Mouse (Mus musculus): Measurements from ENCODE around the gene Nsf. TPM values are rescaled to one million over a fixed set of nuclear protein-coding genes. Genes with fewer than 3 reads are reported as not detected.
A peak's percentile ranks its signal among the peaks of the same experiment; 100 is the strongest.
"Not testable (repeated sequence)": the region's sequence is repeated elsewhere in the genome, so short reads cannot be mapped to it uniquely, and the experiment has no call there.

The Nsf gene
- 43.4 and 46.3 TPM in 2 replicates for polyA plus RNA-seq (2016; fragmentation: Nextera tagmentation; extraction: Ambion mirVana)

DNA sequence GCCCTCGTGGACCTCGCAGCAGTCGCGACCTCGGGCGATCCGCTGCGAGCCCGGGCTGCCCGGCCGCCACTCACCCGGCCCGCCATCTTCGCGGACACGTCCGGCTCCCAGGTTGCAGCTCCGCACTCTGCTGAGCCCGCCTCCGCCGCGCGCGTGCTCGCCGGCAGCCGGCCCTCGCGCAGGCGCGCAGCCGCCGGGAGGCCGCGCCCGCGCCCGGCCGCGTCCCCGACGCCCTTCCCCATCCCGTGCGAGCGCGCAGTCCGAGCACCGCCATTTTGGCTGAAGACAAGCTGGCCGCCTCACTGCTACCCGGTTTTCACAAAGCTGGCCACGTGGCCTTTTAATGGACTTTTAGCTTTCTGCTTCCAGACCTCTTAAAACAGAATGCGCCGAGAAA lies at the start of gene Nsf:
Gene Nsf (minus strand): TSS at position 161 of the 397 bp plus-strand sequence.
- H3K27me3 ChIP-seq (ENCODE audit: insufficient read depth, poor library complexity, severe bottlenecking) = no peaks in the 10 kb centered on the region
- peak; percentile 90 for DNase-seq (ENCODE audit: low spot score)
- under 1% methylated on average over 53 of the region's 53 CpGs for WGBS
- peak within 1 kb of the TSS; percentile 95 for H3K27ac ChIP-seq
- no peaks in the 10 kb centered on the region for H3K9me3 ChIP-seq
- no peaks in the 10 kb centered on the region for H3K36me3 ChIP-seq
- peaks cover 18% of the 10 kb centered on the region for H3K4me1 ChIP-seq
- H3K4me3 ChIP-seq = peak within 1 kb of the TSS; percentile 89

DNA sequence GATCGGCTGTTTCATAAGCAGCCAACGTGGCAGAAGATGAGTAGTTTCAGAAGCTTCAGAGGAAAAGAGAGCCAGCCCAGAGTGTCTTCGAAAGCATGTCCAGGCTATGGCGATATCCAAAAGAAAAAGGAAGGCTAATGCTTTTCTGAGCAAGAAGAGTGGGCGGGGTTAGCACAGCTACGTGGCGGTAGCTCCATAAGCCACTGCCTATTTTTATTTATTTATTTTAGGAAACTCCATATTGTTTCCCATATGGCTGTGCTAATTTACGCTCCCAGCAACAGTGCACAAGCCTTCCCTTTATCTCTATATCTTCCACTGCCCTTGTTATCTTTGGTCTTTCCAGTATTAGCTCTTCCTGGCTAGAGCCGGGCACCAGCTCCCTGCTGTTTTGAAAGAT lies 49.5 kb upstream of the Nsf start:
- Histone ChIP-seq H3K27me3 (ENCODE audit: insufficient read depth, poor library complexity, severe bottlenecking) (no peaks in the 10 kb centered on the region; the same call in 1 of the 2 replicates), H3K36me3 (no peaks in the 10 kb centered on the region), H3K4me3 (no peak overlapping the region), H3K27ac (no peak overlapping the region), H3K9me3 (no peaks in the 10 kb centered on the region), H3K4me1 (no peaks in the 10 kb centered on the region)
- DNase-seq (ENCODE audit: low spot score) = no peak
- WGBS = 60% methylated on average over 9 of the region's 9 CpGs

DNA sequence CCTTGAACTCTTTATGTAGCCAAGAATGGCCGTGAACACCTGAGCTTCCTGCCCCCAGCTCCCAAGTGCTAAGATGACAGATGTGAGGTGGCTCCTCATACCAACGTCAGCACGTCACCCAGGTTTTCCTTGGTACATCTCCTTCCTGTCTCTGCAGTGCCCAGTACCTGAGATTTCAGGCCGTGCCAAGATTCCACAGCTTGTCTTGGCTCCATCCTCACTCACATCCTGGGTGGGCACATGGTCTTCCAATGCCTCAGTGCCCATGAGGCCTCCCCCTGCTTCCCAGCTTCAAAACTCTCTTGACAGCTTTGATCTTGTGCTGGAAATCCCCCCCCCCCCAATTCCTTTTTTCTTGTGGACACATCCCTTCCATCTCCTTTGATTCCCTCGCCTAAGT lies 48.3 kb upstream of the Nsf start:
- no peak for DNase-seq (ENCODE audit: low spot score)
- 71% methylated on average over 5 of the region's 5 CpGs for WGBS
- H3K27ac ChIP-seq = no peak overlapping the region

GRCm38 (mm10) chr11:104001395-104001955 lies 47.6 kb upstream of the Nsf start:
- no peak overlapping the region for H3K4me3 ChIP-seq
- no peaks in the 10 kb centered on the region for H3K9me3 ChIP-seq
- DNase-seq (ENCODE audit: low spot score) = no peak
- no peak overlapping the region for H3K27ac ChIP-seq
- no peaks in the 10 kb centered on the region for H3K4me1 ChIP-seq
- WGBS = 73% methylated on average over 12 of the region's 12 CpGs
- no peaks in the 10 kb centered on the region; the same call in 1 of the 2 replicates for H3K27me3 ChIP-seq (ENCODE audit: insufficient read depth, poor library complexity, severe bottlenecking)
- H3K36me3 ChIP-seq = no peaks in the 10 kb centered on the region

More for the DNA sequence above, 48.3 kb upstream of the Nsf start:
- H3K36me3 ChIP-seq = no peaks in the 10 kb centered on the region
- H3K27me3 ChIP-seq (ENCODE audit: insufficient read depth, poor library complexity, severe bottlenecking) = no peaks in the 10 kb centered on the region; the same call in 1 of the 2 replicates
- H3K4me3 ChIP-seq = no peak overlapping the region
- no peaks in the 10 kb centered on the region for H3K9me3 ChIP-seq
- no peaks in the 10 kb centered on the region for H3K4me1 ChIP-seq

DNA sequence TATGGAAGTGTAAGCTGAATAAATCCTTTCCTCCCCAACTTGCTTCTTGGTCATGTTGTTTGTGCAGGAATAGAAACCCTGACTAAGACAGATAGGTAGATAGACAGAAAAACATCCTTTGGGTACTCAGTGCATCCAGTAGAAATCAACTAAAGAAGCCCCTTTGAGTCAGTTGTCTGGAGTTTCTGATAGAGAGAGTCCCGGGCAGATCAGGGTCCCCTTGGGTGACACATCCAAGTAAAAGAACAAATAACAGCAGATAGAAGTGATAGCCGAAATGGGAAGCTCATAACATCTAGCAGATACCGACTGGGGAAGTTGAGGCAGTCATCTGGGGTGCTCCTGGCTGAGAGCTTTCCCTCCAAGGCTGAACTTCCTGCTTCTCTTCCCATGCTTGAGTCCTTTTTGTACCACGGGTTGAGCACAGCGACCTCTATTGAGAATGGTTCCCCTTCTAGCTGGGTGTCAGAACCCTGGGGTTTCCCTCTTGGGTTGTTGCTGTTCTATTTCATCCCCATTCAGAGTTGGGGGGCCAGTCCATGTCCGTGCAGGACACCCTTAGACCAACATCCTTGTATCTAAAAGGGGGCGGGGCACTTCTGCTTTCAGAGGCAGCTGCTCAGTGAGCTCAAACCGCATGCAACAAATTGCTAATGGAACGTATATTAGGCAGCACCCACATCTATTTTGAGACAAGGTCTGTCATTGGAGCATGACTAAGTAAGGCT lies 47.0 kb upstream of the Nsf start:
- Histone ChIP-seq H3K4me3 (no peak overlapping the region), H3K9me3 (no peaks in the 10 kb centered on the region), H3K27me3 (ENCODE audit: insufficient read depth, poor library complexity, severe bottlenecking) (no peaks in the 10 kb centered on the region), H3K4me1 (no peaks in the 10 kb centered on the region), H3K27ac (no peak overlapping the region), H3K36me3 (no peaks in the 10 kb centered on the region)
- WGBS = 72% methylated on average over 9 of the region's 9 CpGs
- no peak for DNase-seq (ENCODE audit: low spot score)

DNA sequence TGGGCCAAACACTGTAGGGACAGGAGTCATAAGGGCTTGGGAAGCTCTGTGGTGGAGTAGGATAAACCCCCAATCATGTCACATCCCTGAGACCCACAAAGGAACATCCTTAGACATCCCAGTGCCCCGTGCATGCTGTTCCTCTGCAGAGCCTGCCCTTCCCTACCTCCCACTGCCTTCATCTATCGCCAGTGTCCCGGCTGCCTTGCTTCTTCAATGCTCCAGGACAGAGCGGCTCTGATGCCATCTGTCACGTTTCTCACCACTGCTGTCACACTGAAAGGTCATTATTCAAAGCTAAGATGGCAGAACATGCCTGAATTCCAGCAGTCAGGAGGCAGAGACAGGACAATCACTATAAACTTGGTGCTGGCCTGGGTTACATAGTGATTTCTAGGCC lies 44.9 kb upstream of the Nsf start:
- no peak overlapping the region for H3K4me3 ChIP-seq
- no peak overlapping the region for H3K27ac ChIP-seq
- DNase-seq (ENCODE audit: low spot score) = no peak
- no peaks in the 10 kb centered on the region for H3K4me1 ChIP-seq
- no peaks in the 10 kb centered on the region for H3K36me3 ChIP-seq
- no peaks in the 10 kb centered on the region for H3K27me3 ChIP-seq (ENCODE audit: insufficient read depth, poor library complexity, severe bottlenecking)
- H3K9me3 ChIP-seq = no peaks in the 10 kb centered on the region
- WGBS = 60% methylated on average over 5 of the region's 5 CpGs

- DNase-seq (ENCODE audit: low spot score) = no peak
- WGBS = 19% methylated on average over 5 of the region's 5 CpGs
- Histone ChIP-seq H3K9me3 (no peaks in the 10 kb centered on the region), H3K27ac (no peak overlapping the region), H3K36me3 (no peaks in the 10 kb centered on the region), H3K4me1 (no peaks in the 10 kb centered on the region), H3K27me3 (ENCODE audit: insufficient read depth, poor library complexity, severe bottlenecking) (no peaks in the 10 kb centered on the region), H3K4me3 (no peak overlapping the region)
Measured at GRCm38 (mm10) chr11:103997385-103997784, 43.5 kb upstream of the Nsf start.

GRCm38 (mm10) chr11:103992638-103993037 lies 38.8 kb upstream of the Nsf start:
- Histone ChIP-seq H3K4me1 (peaks cover 4% of the 10 kb centered on the region; the same call in 1 of the 2 replicates), H3K9me3 (no peaks in the 10 kb centered on the region), H3K27me3 (ENCODE audit: insufficient read depth, poor library complexity, severe bottlenecking) (no peaks in the 10 kb centered on the region), H3K4me3 (no peak overlapping the region), H3K36me3 (no peaks in the 10 kb centered on the region), H3K27ac (no peak overlapping the region)
- DNase-seq (ENCODE audit: low spot score) = no peak
- 72% methylated on average over 4 of the region's 4 CpGs for WGBS

DNA sequence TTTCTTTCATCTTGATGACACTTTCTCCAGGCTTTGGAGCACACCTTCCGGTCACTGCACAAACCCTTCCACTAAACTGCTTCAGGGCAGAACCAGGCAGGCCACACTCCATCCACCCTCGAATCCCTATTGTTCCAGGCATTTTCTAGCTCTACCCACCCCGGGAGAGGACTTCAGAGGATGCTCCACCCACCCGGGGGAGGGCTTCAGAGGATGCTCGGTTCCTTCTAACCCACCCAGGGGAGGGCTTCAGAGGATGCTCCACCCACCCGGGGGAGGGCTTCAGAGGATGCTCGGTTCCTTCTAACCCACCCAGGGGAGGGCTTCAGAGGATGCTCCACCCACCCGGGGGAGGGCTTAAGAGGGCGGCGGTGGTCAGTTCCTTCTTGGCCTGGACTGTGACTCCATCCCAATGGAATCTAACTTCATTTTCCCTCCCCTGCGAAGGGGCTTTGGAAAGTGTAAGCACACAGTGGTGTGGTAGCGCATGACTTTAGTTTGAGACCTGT lies 36.2 kb upstream of the Nsf start:
- H3K9me3 ChIP-seq; H3K36me3 ChIP-seq; H3K27me3 ChIP-seq (ENCODE audit: insufficient read depth, poor library complexity, severe bottlenecking); H3K4me1 ChIP-seq; H3K27ac ChIP-seq; H3K4me3 ChIP-seq; DNase-seq (ENCODE audit: low spot score): not testable (repeated sequence)
- 16% methylated on average over 12 of the region's 12 CpGs for WGBS

DNA sequence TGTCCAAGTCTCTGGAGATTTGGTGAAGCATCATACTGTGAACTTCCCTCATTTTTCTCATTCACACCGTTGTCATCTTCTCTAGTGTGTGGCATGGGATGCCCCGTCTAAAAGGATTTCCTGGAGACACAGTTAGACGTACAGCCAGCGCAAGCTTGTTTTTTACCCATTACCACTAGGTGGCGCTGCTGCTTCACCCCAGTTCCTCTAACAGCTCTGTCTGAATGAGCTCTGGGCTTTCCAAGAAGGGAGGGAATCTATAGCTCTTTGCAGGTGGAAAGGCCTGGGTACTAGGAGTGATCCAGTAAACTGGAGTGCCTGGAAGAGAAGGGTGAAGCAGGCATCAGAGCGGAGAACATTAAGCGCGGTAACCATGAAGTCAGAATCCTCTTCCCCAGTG lies 33.6 kb upstream of the Nsf start:
- 32% methylated on average over 8 of the region's 8 CpGs for WGBS
- Histone ChIP-seq H3K9me3 (no peaks in the 10 kb centered on the region), H3K27me3 (ENCODE audit: insufficient read depth, poor library complexity, severe bottlenecking) (no peaks in the 10 kb centered on the region), H3K4me1 (peaks cover 4% of the 10 kb centered on the region; the same call in 1 of the 2 replicates), H3K27ac (no peak overlapping the region), H3K36me3 (peaks cover 33% of the 10 kb centered on the region), H3K4me3 (no peak overlapping the region)
- DNase-seq (ENCODE audit: low spot score) = peak; percentile 89

- DNase-seq (ENCODE audit: low spot score) = no peak
- no peaks in the 10 kb centered on the region for H3K27me3 ChIP-seq (ENCODE audit: insufficient read depth, poor library complexity, severe bottlenecking)
- WGBS = 48% methylated on average over 5 of the region's 5 CpGs
Measured at GRCm38 (mm10) chr11:103984067-103984466, 30.2 kb upstream of the Nsf start.

DNA sequence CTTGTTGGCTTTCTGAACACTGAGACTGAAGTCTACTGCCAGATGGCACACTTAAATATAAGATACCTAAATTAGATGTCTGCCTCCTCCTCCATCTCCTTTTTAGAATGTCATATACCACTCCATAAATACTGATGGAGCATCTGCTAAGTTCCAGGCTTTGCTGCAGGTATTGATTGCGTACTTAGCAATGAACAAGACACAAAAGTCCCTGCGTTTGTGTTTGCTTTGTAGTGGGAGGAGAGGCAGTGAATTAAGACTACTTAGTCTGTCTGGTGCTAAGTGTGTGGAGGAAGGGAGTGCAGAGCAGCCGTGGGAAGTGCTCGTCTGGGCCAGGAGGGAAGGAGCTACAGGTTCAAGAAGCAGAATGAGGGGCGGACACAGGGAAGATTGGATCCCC lies 28.0 kb upstream of the Nsf start:
- 75% methylated on average over 5 of the region's 5 CpGs for WGBS
- peaks cover 9% of the 10 kb centered on the region for H3K4me1 ChIP-seq
- no peaks in the 10 kb centered on the region for H3K9me3 ChIP-seq
- H3K4me3 ChIP-seq = no peak overlapping the region
- H3K36me3 ChIP-seq = peaks cover 77% of the 10 kb centered on the region
- no peak for DNase-seq (ENCODE audit: low spot score)
- H3K27me3 ChIP-seq (ENCODE audit: insufficient read depth, poor library complexity, severe bottlenecking) = no peaks in the 10 kb centered on the region
- no peak overlapping the region for H3K27ac ChIP-seq

More at GRCm38 (mm10) chr11:103984067-103984466, 30.2 kb upstream of the Nsf start:
- no peaks in the 10 kb centered on the region for H3K9me3 ChIP-seq
- H3K36me3 ChIP-seq = peaks cover 66% of the 10 kb centered on the region
- peaks cover 9% of the 10 kb centered on the region for H3K4me1 ChIP-seq
- no peak overlapping the region for H3K27ac ChIP-seq
- no peak overlapping the region for H3K4me3 ChIP-seq

- no peaks in the 10 kb centered on the region for H3K27me3 ChIP-seq (ENCODE audit: insufficient read depth, poor library complexity, severe bottlenecking)
- peaks cover 80% of the 10 kb centered on the region for H3K36me3 ChIP-seq
- DNase-seq (ENCODE audit: low spot score) = no peak
- no peak overlapping the region for H3K27ac ChIP-seq
- H3K4me1 ChIP-seq = peaks cover 9% of the 10 kb centered on the region
- no peak overlapping the region for H3K4me3 ChIP-seq
- 68% methylated on average over 4 of the region's 4 CpGs for WGBS
- no peaks in the 10 kb centered on the region for H3K9me3 ChIP-seq
Measured at GRCm38 (mm10) chr11:103979381-103979780, 25.5 kb upstream of the Nsf start.

Data from heart, embryonic 10.5 days (tissue).